17 mouse cellular contexts compared by ENCODE assay signal in the genomic region with DNA sequence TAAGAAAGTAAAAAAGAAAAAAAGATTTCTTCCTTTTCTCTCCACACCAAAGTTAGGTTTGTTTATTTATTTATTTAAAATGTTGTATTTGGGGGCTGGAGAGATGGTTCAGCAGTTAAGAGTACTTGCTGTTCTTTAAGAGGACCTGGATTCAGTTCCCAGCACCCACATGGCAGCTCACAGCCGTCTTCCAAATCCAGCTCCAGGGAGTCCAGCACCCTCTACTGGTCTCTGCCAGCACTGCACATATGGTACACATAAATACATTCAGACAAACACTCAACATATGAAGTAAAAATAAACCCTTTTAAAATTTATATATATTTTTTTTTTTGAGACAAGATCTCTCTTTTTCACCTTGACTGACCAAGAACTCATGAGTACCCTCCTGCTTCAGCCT. TPM values are rescaled to one million over a fixed set of nuclear protein-coding genes. Genes with fewer than 3 reads are reported as not detected.
A peak's percentile ranks its signal among the peaks of the same experiment; 100 is the strongest.
DNase-seq lines count a peak whose midpoint lies in the region; ATAC-seq and TF ChIP-seq lines count a peak whose summit lies in the region.
"Had no signal": no experiment of that assay in that cellular context is flagged by ENCODE, and none has a peak within 500 bp of the region (broad histone marks: within the 10 kb centered on the region; RNA-seq: fewer than 3 reads in every experiment).

No protein-coding gene starts in this region.

- no peak overlapping the region for H3K4me3 ChIP-seq in heart, adult 2 months
- no peak overlapping the region for H3K4me3 ChIP-seq in heart, embryonic 10.5 days
- no peak overlapping the region for H3K4me3 ChIP-seq in liver, embryonic 14.5 days (ENCODE audit: insufficient read depth in 1 of 2, low read depth in 2 of 2, low read length in 2 of 2)
- H3K4me3 ChIP-seq in liver, embryonic 11.5 days (ENCODE audit: low read depth, low read length), result no peak overlapping the region
- no peak overlapping the region for H3K4me3 ChIP-seq in E14TG2a.4 (replicated peaks; ENCODE audit: low read length)
- no peak overlapping the region for H3K4me3 ChIP-seq in bone marrow, adult 2 months (replicated peaks; ENCODE audit: control insufficient read depth, low read depth, low read length)
- H3K4me3 ChIP-seq: forebrain, embryonic 13.5 days; hindbrain, embryonic 15.5 days; liver, embryonic 15.5 days; midbrain, embryonic 13.5 days had no signal

- H3K27ac ChIP-seq in heart, adult 2 months, result no peak overlapping the region
- no peak overlapping the region for H3K27ac ChIP-seq in heart, embryonic 10.5 days
- no peak overlapping the region for H3K27ac ChIP-seq in liver, embryonic 14.5 days
- H3K27ac ChIP-seq in liver, embryonic 11.5 days (ENCODE audit: low read depth, low read length), result no peak overlapping the region
- no peak overlapping the region for H3K27ac ChIP-seq in bone marrow, adult 2 months (ENCODE audit: control insufficient read depth, insufficient read depth, low read depth, low read length, poor library complexity)
- H3K27ac ChIP-seq: forebrain, embryonic 13.5 days; hindbrain, embryonic 15.5 days; liver, embryonic 15.5 days; midbrain, embryonic 13.5 days had no signal

- no peak for DNase-seq in heart, adult 2 months
- DNase-seq in heart, embryonic 10.5 days (ENCODE audit: low spot score), result no peak
- DNase-seq in liver, embryonic 14.5 days (ENCODE audit: low read depth in 3 of 3, low spot score in 3 of 3), result no peak
- no peak for DNase-seq in liver, embryonic 11.5 days (ENCODE audit: low spot score)
- no peak for DNase-seq in spleen, postnatal 4 days (ENCODE audit: low spot score in 2 of 2)
- no peak for DNase-seq in left cerebral cortex, adult 8-10 months (ENCODE audit: low spot score in 2 of 2)
- DNase-seq: cerebellum, adult 9-11 months; left cerebral cortex, postnatal 4 days; lung, postnatal 4 days; right cerebral cortex, adult 18-20 months; spleen, adult 18-20 months had no signal

- ATAC-seq in liver, embryonic 14.5 days (ENCODE audit: insufficient read depth), result no peak
- no peak for ATAC-seq in liver, embryonic 11.5 days (replicated peaks; ENCODE audit: low FRiP score)
- ATAC-seq: forebrain, embryonic 13.5 days; midbrain, embryonic 13.5 days had no signal

- no peaks in the 10 kb centered on the region for H3K9me3 ChIP-seq in heart, embryonic 10.5 days
- H3K9me3 ChIP-seq in liver, embryonic 14.5 days (ENCODE audit: control insufficient read depth, low read length), result no peaks in the 10 kb centered on the region
- H3K9me3 ChIP-seq in liver, embryonic 11.5 days (ENCODE audit: control insufficient read depth, low read length), result no peaks in the 10 kb centered on the region
- H3K9me3 ChIP-seq in E14TG2a.4 (ENCODE audit: low read length), result no peaks in the 10 kb centered on the region
- H3K9me3 ChIP-seq: forebrain, embryonic 13.5 days; hindbrain, embryonic 15.5 days; liver, embryonic 15.5 days; midbrain, embryonic 13.5 days had no signal

- TF ChIP-seq CTCF in heart, adult 2 months (IDR thresholded peaks at IDR 0.05), result peak; percentile 43
- TF ChIP-seq CTCF in liver, embryonic 14.5 days (IDR thresholded peaks at IDR 0.05; ENCODE audit: low read depth), result peak; percentile 43
- TF ChIP-seq CTCF in E14TG2a.4 (conservative IDR thresholded peaks at IDR 0.05; ENCODE audit: low read length), result peak; percentile 58
- TF ChIP-seq CTCF in bone marrow, adult 2 months (IDR thresholded peaks at IDR 0.05; ENCODE audit: control insufficient read depth, insufficient read depth, low read length), result peak; percentile 32; the same call in 1 of the 2 replicates

- no peaks in the 10 kb centered on the region for H3K36me3 ChIP-seq in heart, adult 2 months (ENCODE audit: control insufficient read depth, insufficient read depth, low read length)
- peaks cover 67% of the 10 kb centered on the region for H3K36me3 ChIP-seq in heart, embryonic 10.5 days
- no peaks in the 10 kb centered on the region for H3K36me3 ChIP-seq in liver, embryonic 14.5 days (replicated peaks; ENCODE audit: control insufficient read depth, insufficient read depth, low read depth)
- peaks cover 2% of the 10 kb centered on the region; the same call in 1 of the 2 replicates for H3K36me3 ChIP-seq in liver, embryonic 11.5 days (ENCODE audit: control insufficient read depth, insufficient read depth, low read length)
- H3K36me3 ChIP-seq in E14TG2a.4 (ENCODE audit: insufficient read depth, low read length), result peaks cover 27% of the 10 kb centered on the region; the same call in 1 of the 2 replicates
- H3K36me3 ChIP-seq: liver, embryonic 15.5 days had no signal

- no peaks in the 10 kb centered on the region for H3K79me2 ChIP-seq in heart, adult 2 months (replicated peaks; ENCODE audit: control insufficient read depth, insufficient read depth, low read length)

- intact Hi-C loops in heart, adult 2 months (cut with DNase I), result no loop called here

- TF ChIP-seq EP300 in heart, adult 2 months (IDR thresholded peaks at IDR 0.05; ENCODE audit: insufficient read depth, low read depth, low read length), result no peak
- no peak for TF ChIP-seq EP300 in liver, embryonic 14.5 days (IDR thresholded peaks at IDR 0.05; ENCODE audit: low read depth)

- H3K4me1 ChIP-seq in heart, adult 2 months (ENCODE audit: control insufficient read depth, insufficient read depth, low read length), result no peaks in the 10 kb centered on the region
- no peaks in the 10 kb centered on the region for H3K4me1 ChIP-seq in heart, embryonic 10.5 days
- peaks cover 0 to 3% of the 10 kb centered on the region in 2 experiments; a peak in 1 of 4 replicates for H3K4me1 ChIP-seq in liver, embryonic 14.5 days (replicated peaks; ENCODE audit: control insufficient read depth in 2 of 2, insufficient read depth in 2 of 2, low read length in 1 of 2)
- H3K4me1 ChIP-seq in liver, embryonic 11.5 days (replicated peaks; ENCODE audit: control insufficient read depth, insufficient read depth, low read length), result no peaks in the 10 kb centered on the region
- H3K4me1 ChIP-seq in E14TG2a.4 (replicated peaks; ENCODE audit: low read depth, low read length), result peaks cover 24% of the 10 kb centered on the region
- H3K4me1 ChIP-seq in bone marrow, adult 2 months (ENCODE audit: control insufficient read depth, insufficient read depth, low read length), result peaks cover 6% of the 10 kb centered on the region
- H3K4me1 ChIP-seq: forebrain, embryonic 13.5 days; hindbrain, embryonic 15.5 days; midbrain, embryonic 13.5 days had no signal

- no peak overlapping the region for H3K9ac ChIP-seq in heart, adult 2 months (ENCODE audit: low read depth, low read length)
- H3K9ac ChIP-seq in liver, embryonic 14.5 days (replicated peaks), result no peak overlapping the region
- no peak overlapping the region for H3K9ac ChIP-seq in liver, embryonic 11.5 days (ENCODE audit: low read depth, low read length)
- H3K9ac ChIP-seq: forebrain, embryonic 13.5 days; hindbrain, embryonic 15.5 days; liver, embryonic 15.5 days; midbrain, embryonic 13.5 days had no signal

- H3K27me3 ChIP-seq in heart, adult 2 months (ENCODE audit: control insufficient read depth, insufficient read depth, low read length), result no peaks in the 10 kb centered on the region
- no peaks in the 10 kb centered on the region for H3K27me3 ChIP-seq in heart, embryonic 10.5 days (ENCODE audit: insufficient read depth, poor library complexity, severe bottlenecking)
- no peaks in the 10 kb centered on the region for H3K27me3 ChIP-seq in liver, embryonic 14.5 days (ENCODE audit: control insufficient read depth, insufficient read depth, low read length)
- no peaks in the 10 kb centered on the region for H3K27me3 ChIP-seq in liver, embryonic 11.5 days (replicated peaks; ENCODE audit: control insufficient read depth, insufficient read depth, low read length)
- no peaks in the 10 kb centered on the region for H3K27me3 ChIP-seq in E14TG2a.4 (ENCODE audit: insufficient read depth, low read length)
- H3K27me3 ChIP-seq: forebrain, embryonic 13.5 days; hindbrain, embryonic 15.5 days; liver, embryonic 15.5 days; midbrain, embryonic 13.5 days had no signal

- TF ChIP-seq POLR2A in heart, adult 2 months (IDR thresholded peaks at IDR 0.05; ENCODE audit: insufficient read depth, low read depth, low read length), result no peak
- no peak for TF ChIP-seq POLR2A in bone marrow, adult 2 months (IDR thresholded peaks at IDR 0.05; ENCODE audit: borderline replicate concordance, control insufficient read depth, low read depth, low read length)

- WGBS in heart, adult 2 months, result 93% methylated on average over 1 of the region's 1 CpGs
- WGBS in heart, embryonic 10.5 days, result 95% methylated on average over 1 of the region's 1 CpGs
- WGBS in liver, embryonic 14.5 days (ENCODE audit: insufficient replicate concordance), result 88% methylated on average over 1 of the region's 1 CpGs
- WGBS in liver, embryonic 11.5 days, result 97% methylated on average over 1 of the region's 1 CpGs
- WGBS in bone marrow, adult 2 months, result 76% methylated on average over 1 of the region's 1 CpGs

- H3K4me2 ChIP-seq in liver, embryonic 14.5 days (ENCODE audit: low read depth), result no peak overlapping the region
- H3K4me2 ChIP-seq in liver, embryonic 11.5 days, result no peak overlapping the region
- H3K4me2 ChIP-seq: forebrain, embryonic 13.5 days; hindbrain, embryonic 15.5 days; liver, embryonic 15.5 days; midbrain, embryonic 13.5 days had no signal

RNA-seq across cellular contexts. Expression of gene Cep19, which starts 6.1 kb away (rescaled TPM):
- total RNA-seq in heart, adult 2 months (2021), result 1 to 10 TPM; 8.6 to 9.8 TPM
- polyA plus RNA-seq in heart, adult 2 months (2012; rRNA removed), result 8.8 and 9.7 TPM in 2 replicates
- 25.5 and 25.9 TPM in 2 replicates for polyA plus RNA-seq in heart, embryonic 10.5 days (2016; fragmentation: Nextera tagmentation; extraction: Ambion mirVana)
- 1.3 and 2.1 TPM in 2 replicates for polyA plus RNA-seq in liver, embryonic 14.5 days (2012; rRNA removed)
- polyA plus RNA-seq in liver, embryonic 14.5 days (2014; fragmentation: Nextera tagmentation; extraction: Ambion mirVana), result 4.0 and 4.3 TPM in 2 replicates
- polyA plus RNA-seq in liver, embryonic 11.5 days (2014; fragmentation: Nextera tagmentation; extraction: Ambion mirVana), result 14.3 and 14.7 TPM in 2 replicates
- polyA plus RNA-seq in bone marrow, adult 2 months (2011; ENCODE audit: insufficient read depth, insufficient read length, low replicate concordance, missing spikeins), result 4.5 and 11.3 TPM in 2 replicates
- 10 to 100 TPM; 59.5 to 66.8 (median 64.2) TPM for total RNA-seq in left cerebral cortex, adult 8-10 months (2022)

RNA-seq across cellular contexts. Expression of gene Pigx, which starts 6.2 kb away (rescaled TPM):
- 10 to 100 TPM; 21.0 to 21.2 TPM for total RNA-seq in heart, adult 2 months (2021)
- polyA plus RNA-seq in heart, adult 2 months (2012; rRNA removed), result 12.4 and 23.2 TPM in 2 replicates
- polyA plus RNA-seq in heart, embryonic 10.5 days (2016; fragmentation: Nextera tagmentation; extraction: Ambion mirVana), result 87.2 and 102 TPM in 2 replicates
- polyA plus RNA-seq in liver, embryonic 14.5 days (2012; rRNA removed), result 10.5 and 13.2 TPM in 2 replicates
- 25.5 and 28.8 TPM in 2 replicates for polyA plus RNA-seq in liver, embryonic 14.5 days (2014; fragmentation: Nextera tagmentation; extraction: Ambion mirVana)
- polyA plus RNA-seq in liver, embryonic 11.5 days (2014; fragmentation: Nextera tagmentation; extraction: Ambion mirVana), result 57.1 and 63.0 TPM in 2 replicates
- 11.1 and 35.7 TPM in 2 replicates for polyA plus RNA-seq in bone marrow, adult 2 months (2011; ENCODE audit: insufficient read depth, insufficient read length, low replicate concordance, missing spikeins)
- 10 to 100 TPM; 24.1 to 27.8 (median 24.8) TPM for total RNA-seq in left cerebral cortex, adult 8-10 months (2022)

RNA-seq across cellular contexts. Expression of gene Pak2, which starts 26.6 kb away (rescaled TPM):
- total RNA-seq in heart, adult 2 months (2021), result 10 to 100 TPM; 26.3 to 27.3 TPM
- polyA plus RNA-seq in heart, adult 2 months (2012; rRNA removed), result 9.6 and 15.3 TPM in 2 replicates
- 32.5 and 32.8 TPM in 2 replicates for polyA plus RNA-seq in heart, embryonic 10.5 days (2016; fragmentation: Nextera tagmentation; extraction: Ambion mirVana)
- 4.8 and 6.7 TPM in 2 replicates for polyA plus RNA-seq in liver, embryonic 14.5 days (2012; rRNA removed)
- 9.1 and 9.5 TPM in 2 replicates for polyA plus RNA-seq in liver, embryonic 14.5 days (2014; fragmentation: Nextera tagmentation; extraction: Ambion mirVana)
- polyA plus RNA-seq in liver, embryonic 11.5 days (2014; fragmentation: Nextera tagmentation; extraction: Ambion mirVana), result 30.0 and 32.9 TPM in 2 replicates
- 12.7 and 25.2 TPM in 2 replicates for polyA plus RNA-seq in bone marrow, adult 2 months (2011; ENCODE audit: insufficient read depth, insufficient read length, low replicate concordance, missing spikeins)
- 10 to 100 TPM; 27.4 to 28.2 (median 27.8) TPM for total RNA-seq in left cerebral cortex, adult 8-10 months (2022)

RNA-seq across cellular contexts. Expression of gene Nrros, which starts 59.7 kb away (rescaled TPM):
- total RNA-seq in heart, adult 2 months (2021), result 1 to 10 TPM; 3.9 to 4.7 TPM
- polyA plus RNA-seq in heart, adult 2 months (2012; rRNA removed), result 9.1 and 9.5 TPM in 2 replicates
- polyA plus RNA-seq in heart, embryonic 10.5 days (2016; fragmentation: Nextera tagmentation; extraction: Ambion mirVana), result 5.6 and 10.5 TPM in 2 replicates
- 11.6 and 13.2 TPM in 2 replicates for polyA plus RNA-seq in liver, embryonic 14.5 days (2012; rRNA removed)
- 18.8 and 18.9 TPM in 2 replicates for polyA plus RNA-seq in liver, embryonic 14.5 days (2014; fragmentation: Nextera tagmentation; extraction: Ambion mirVana)
- 34.4 and 35.4 TPM in 2 replicates for polyA plus RNA-seq in liver, embryonic 11.5 days (2014; fragmentation: Nextera tagmentation; extraction: Ambion mirVana)
- 22.6 and 50.5 TPM in 2 replicates for polyA plus RNA-seq in bone marrow, adult 2 months (2011; ENCODE audit: insufficient read depth, insufficient read length, low replicate concordance, missing spikeins)
- 1 to 10 TPM; 6.4 to 8.9 (median 8.6) TPM for total RNA-seq in left cerebral cortex, adult 8-10 months (2022)
